Mouse (Mus musculus) c-Kit-negative CD71-positive TER-119-positive erythroid progenitor cells, embryonic 14.5 days (primary cell): Measurements from ENCODE around the gene Rubcnl.

Experiments
- DNase-seq: peaks from one replicate; pipeline ENCODE4 v3.0.0-alpha.2; 2013; ENCODE audit warnings: low read depth, low spot score

The Rubcnl gene

DNA sequence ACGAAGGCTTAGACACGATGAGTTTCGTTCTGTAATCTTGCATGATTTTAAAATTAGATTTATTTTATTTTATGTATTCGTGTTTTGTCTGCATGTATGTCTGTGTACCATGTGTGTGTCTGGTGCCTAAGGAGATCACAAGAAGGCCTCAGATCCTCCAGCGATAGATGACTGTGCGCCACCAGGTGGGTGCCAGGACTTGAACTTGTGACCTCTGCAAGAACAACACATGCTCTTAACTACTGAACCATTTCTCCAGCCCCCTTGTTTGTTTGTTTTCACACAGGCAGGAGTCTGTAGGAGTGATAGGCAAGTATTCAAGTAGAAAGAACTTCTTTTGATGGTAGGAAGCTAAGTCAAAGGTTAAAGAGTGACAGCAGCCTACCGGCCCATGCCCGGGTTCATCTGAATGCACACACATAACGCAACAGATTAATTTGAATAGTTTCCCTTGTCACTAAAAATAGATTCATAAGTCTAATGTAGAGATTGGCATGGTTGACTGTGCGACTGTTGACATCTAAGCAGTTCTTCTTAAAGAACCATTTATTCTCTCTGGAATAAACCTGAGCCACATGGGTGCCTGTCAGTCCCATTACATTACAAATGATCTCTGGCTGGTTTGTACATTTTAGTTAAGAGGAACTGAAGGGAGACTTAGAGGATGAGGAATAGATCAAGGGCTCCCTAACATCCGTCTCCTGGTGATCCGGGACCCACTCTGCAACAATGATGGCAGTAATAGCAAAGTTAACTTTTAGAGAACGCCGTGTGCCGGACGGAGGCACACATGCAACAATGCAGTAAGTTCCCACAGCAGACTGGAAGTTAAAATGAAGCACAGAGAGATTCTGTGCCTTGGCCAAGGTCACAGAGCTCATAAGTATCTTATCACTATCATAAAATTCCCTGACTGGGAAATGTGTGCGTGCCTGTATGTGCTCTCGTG is 2.3 kb downstream of the Rubcnl start:
- DNase-seq: no peak

DNA sequence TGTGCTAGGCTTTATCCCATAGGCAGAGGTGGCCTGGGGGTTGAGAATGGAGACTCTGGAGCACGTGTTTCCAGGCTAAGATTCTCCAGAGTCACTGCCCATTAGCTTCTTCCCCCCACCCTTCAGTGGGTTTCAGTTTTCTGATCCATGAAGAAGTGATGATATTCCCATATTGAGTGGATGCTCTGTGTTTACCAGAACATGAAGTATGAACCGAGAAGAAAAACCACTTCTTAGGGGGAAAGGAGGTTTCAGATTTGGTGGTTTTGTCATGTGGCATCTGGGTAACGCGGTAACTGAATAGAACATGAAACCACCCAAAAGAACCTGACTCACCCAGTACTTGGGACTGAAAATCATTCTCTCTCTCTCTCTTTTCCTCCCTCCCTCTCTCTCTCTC is 3.0 kb downstream of the Rubcnl start:
- no peak for DNase-seq

DNA sequence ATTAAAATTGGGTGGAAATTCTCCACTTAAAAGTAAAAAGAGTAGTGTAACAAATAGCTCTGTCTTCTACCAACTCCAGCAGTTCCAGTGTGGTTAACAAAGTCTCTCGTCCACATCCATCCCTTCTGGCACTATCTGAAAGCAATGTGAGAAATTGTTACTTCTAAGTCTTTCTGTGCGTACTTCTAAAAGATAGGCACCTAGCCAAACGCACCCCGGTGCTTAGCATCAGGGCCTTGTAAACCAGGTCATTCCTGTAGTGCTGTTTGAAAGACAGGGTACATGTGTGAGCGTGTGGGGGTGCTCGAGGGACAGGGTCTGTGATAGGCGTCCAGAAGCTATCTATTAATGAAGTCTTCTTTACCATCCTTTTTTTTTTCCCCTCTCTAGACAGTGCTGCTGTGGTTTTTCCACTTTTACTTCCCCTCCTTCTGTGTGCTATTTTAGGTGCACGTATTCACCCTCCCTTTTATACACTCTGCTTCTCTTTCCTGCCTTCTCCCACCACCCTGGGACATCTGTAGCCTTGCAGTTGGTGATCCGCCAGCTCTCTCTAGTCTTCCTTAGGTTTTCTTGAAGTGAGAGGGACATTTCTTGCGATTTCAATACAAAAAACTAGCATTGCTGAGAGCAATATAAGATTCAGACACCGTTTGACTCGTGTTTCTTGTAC is 4.9 kb downstream of the Rubcnl start:
- DNase-seq: no peak

DNA sequence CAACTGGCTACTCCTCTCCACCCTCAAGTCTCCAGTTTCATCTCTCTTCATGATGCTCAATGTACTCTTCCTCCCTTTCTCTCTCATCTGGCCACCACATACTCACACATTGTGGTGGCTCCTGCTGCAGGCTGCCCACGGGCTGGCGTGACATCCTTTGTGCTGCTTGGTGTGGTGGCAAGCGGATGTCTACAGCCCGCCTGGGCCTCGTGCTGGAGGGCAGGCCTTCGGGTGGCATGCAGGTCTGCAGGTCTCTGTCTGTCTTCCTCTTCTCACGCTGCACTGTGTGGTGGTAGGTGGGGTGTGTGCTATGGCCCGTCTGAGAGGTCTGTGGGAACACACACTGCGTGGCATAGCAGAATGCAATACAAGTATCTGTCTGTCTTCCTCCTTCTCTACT is 6.7 kb downstream of the Rubcnl start:
- no peak for DNase-seq

DNA sequence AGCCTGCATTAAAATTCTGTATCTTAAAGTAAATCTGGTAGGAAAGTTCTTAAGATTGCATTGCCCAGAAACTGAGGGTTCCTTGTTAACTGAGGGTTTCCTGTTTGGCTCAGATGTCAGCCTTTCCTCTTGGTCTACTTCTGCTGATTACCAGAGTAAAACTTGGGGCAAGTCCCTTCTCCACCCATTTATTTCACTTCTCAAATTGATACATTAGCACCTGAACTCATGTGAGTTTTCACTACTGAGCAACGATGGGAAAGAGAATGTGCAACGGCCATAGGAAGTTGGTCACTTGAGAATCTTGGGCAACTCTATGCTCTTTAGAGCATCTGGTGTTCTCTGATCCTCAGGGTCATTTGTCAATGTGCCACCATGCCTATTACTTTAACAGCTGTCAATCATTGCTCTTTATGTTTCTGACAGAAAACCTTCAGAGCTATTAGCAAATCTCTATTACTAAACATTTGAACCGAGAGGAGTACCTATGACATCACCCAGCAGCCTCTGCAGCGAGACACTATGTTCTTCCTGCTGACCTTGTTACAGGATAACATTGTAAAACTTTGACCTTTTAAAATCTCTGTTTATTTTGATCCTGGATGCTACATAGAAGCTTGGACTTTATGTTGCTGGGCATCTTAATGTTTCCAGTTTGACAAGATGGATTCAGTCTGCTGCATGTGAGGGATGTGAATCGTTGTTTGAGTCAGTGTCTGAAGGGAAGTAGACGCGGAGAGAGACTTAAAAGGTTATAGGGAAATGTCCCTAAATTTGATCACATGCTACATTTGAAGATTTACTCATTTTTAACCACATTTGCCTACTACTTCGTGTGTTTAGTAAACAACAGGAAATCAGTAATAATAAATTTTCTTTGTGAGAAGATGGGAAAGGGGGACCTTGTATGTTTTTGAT is 9.2 kb downstream of the Rubcnl start:
- no peak for DNase-seq

DNA sequence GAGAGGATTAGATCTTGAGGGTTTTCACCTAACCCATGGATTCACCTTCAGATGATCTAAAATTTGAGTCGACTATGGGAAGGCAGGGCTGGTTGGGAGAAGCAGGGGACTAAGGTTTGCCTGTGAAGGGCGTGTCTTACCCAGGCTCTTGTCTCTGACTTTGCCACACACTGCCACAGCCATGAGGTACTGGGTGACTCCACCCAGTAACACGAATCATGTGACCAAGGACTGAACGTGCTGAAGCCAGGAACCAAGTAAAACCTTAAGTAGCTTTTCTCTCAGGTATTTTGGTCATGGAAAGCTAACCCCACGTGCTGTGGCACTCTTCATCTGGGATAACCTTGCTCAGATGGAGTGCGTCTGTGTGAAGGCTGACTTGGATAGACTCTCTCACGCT is 14.9 kb downstream of the Rubcnl start:
- no peak for DNase-seq

DNA sequence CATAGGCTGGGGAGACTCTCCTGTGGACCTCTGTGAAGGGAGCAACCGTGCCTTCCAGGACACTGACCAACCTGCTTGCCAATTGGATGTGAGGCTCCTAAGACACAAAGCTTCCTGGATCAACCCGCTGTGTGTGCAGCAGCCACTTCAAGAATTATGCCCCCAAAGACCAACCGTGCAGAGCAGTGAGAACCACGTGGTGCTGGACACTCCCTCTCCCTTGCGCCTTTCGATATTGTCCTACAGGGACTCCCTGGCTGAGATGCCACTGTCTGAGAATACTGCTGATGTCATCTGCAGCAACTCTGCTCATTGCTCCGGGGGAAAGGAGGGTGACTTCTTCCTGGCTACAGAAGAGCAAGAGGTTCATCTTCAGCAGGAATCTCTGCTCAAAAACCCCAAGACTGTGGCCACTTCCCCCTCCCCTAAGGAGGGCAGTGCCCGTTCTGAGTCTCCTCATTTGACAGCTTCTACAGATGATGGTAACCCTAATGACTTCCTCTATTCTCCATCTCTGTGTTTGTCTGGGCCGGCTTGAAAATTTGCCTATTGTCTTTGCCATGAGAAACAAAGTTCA is 16.3 kb downstream of the Rubcnl start:
- no peak for DNase-seq

DNA sequence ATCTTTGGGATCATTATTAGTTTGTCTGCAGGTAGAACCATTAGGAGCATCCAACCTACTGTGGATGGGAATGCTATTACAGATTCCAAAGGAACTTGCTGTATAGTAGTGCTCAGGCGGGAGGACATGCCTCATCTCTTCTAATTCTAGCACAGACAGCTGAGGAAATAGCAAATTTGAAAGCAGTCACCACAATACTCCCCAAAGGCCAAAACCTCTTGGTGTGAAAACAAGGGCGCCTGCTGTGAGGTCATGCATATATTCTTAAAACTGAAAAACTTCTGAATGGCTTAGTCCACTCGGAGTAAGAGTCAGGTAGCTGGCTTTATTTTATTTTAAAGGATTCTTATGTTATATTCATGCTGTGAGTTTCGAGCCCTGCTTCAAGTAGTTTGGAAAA is 16.9 kb downstream of the Rubcnl start:
- no peak for DNase-seq

DNA sequence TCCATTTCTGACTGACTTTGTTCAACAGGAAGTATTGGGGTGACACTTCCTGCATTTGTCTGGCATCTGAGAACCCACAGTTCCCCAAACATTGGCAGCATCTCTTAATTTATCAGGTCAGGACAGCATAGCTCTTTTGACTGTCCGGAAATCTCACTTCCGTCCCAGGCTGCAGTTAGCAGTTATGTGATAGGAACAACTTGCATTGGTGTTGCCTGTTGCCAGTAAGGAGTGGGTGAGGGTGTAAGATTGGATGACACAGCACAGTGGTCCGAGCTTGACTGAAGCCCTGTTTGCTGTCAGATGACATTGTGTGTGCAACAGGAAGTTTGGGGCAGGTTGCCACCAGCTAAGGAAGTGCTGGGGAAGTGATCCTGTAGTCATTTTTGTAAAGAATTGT is 18.4 kb downstream of the Rubcnl start:
- no peak for DNase-seq

DNA sequence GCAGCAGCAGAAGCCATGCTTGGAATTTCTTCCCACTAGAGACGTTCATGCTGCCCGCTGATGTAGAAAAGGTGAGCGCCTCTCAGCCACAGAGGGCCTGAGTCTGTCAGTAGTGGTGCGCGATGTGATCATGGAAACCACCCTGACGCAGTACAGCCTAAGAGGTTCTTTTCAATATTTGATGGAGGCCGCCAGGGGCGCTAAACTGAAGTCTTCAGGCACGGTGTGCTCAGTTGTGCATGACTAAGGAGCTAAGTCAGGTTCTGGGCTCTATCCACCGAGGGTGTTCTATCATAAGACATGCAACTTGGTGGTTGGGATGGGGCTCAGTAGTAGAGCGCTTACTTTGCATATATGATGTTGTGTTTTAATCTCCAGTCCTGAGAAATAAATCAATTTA is 19.6 kb downstream of the Rubcnl start:
- no peak for DNase-seq

DNA sequence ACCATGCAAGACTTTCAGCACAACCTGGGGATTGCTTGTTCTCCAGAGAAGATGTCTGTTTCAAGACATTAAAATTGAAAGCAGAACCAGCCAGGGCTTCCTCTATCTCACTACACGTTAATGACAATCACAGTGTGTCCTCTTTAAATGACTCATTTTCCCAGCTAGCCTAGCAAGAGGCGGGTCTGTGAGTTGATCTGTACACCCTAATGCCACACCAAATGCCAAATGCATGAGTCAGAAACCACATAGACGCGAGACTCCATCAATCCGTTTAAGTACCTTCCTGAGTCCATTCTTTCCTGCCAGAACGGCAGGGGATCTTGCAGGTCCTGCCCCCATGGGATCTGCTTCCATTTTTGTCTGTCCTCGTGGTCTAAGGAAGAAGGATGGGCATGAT is 29.4 kb downstream of the Rubcnl start:
- no peak for DNase-seq

DNA sequence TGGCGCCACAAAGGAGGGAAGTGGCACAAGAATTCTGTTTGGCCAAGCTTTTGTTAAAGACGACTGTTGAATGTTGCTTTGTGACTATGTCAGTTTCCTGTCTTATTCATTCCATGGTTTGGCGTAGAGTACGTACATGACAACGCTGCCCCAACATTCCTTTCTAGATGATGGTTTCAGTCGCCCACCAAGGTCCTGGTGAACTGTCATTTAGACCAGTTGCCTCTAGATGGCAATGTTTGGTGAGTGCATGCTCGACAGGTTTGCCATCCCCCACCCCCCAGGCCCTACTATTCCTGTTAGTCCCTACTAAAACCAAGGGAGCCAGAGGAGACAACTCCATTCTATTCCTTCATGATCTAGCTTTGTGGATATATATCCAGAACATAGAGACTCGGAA is 36.6 kb downstream of the Rubcnl start:
- no peak for DNase-seq

DNA sequence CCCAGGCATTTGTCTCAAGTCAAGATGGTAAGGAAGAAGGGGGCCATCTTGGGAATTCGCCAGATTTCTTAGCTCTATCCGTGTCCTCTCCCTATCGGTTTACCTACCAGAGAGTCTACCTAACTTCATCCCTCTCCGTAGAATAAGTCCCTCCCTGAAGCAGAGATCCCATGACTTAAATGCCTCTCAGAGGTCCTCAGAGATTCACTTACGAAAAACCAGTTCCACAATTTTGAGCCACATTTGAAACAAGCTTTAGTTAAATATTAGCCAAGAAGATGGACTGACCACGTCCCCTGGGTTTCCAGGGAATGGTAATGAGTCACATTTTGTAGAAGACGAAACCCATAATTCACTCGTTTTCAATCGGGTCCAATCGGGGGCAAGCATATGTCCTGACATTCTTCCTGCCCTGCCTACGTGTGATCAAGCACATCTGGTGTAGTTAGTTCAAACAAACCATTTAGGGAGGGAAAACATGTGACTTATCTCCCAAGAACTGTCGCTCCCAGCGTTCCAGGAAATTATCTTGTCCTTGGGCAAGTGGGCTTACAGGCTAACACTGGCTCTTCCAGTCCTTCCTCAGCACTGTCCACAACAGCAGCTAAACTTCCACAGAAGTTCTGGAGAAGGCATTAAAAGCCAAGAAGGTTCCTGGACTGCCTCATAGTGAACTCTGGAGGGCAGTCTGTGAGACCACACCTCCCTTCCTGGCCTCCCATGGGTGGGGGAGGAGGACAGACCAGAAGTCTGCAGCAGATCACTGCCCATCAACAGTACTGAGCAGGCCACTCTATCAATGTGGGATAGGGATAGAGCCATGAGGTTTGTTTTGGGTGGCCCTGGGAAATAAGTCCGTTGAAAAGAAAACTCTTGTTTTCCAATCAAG is 38.9 kb downstream of the Rubcnl start:
- no peak for DNase-seq

DNA sequence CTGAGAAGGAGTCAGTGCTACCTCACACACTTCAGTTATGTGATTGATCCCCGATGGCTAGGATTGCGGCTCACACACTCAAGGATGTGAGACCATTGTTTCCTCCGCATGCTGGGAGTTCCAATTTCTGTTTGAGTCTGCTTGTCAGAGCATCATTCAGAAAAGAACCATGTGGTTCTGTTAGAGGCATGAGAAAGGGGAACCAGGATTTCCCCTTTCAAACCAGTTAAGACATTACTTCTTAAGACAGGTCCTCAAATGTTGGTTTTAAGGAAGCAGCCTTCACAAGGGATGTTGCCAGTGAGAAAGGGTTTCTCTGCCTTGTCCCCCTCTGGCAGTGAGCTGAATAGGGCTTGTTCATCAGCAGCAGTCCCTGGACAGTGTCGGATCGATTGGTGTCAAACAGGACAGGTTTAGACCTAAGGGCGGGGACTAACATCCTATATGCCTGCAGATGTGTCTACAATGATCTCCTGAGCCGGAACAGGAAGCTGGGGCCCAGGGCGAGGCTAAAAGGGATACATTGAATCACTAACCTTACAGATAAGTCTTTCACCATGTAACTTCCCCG is 41.1 kb downstream of the Rubcnl start:
- DNase-seq: no peak

DNA sequence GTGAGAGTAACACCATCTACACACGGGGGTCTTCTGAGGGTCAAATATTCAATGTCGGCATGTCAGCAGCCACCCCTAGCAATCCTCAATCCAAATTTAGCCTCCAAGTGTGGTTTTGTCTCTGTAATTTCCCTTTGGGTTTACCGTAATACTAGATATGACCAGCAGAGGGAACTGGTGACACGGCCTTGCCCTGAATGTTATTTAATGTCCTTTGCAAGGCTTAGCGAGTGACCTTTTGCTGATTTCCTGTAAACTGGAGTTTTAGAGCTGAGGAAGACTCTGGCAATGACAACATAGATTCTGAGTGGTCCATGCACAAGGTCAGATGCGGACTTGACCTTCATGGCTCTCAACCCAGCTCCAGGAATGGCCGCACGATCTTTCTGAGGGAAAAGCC is 44.7 kb downstream of the Rubcnl start:
- peak; percentile 1 for DNase-seq

DNA sequence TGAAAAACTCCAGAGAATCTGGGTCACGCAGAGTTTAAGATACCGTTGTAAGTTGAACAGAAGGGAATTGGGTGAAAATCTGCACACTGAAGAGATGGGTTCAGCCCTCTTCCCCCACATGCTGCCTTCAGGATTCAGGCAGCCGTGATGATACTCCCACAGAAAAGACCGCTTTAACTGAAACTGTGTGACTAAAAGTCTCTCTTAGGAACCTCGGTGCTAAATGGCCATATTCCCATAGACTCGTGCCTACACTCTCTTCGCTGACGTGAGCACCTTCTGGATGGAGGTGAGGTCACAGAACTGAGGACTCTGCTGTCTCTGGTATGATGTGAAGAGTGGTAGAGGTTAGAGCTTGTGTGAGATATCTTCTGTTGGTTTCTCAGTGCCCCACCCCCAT is 48.1 kb downstream of the Rubcnl start:
- no peak for DNase-seq

DNA sequence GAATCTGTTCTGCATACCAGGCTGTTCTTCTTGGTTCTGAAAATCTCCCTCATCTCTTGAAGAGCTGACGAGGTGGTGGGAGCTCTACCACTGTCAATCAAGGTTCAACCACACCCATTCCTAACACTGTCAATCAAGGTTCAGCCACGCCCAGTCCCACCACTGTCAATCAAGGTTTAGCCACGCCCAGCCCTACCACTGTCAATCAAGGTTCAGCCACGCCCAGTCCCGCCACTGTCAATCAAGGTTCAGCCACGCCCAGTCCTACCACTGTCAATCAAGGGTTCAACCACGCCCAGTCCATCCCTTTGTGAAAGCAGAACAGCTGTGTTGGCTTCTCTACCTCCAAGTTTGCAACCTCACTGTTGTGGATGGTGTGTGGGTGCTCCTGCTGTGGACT is 48.7 kb downstream of the Rubcnl start:
- peak; percentile 5 for DNase-seq

DNA sequence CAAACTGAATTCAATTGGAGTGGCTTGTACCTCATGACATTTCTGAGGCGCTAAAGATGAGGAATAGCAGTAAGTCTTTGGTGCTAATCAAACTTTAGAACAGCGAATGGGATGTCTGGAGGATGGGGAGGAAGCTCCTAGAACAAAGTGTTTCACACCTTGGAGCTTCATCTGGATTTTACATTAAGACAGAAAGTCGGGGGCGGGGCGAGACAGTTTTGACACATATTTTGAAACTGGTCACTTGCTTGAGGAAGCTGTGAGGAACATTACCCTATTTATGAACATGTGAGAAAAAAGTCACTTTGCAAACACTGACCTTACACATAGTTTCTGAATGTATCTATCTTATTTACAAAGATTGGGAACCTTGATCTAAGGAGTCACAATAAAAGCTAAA is 49.4 kb downstream of the Rubcnl start:
- no peak for DNase-seq

DNA sequence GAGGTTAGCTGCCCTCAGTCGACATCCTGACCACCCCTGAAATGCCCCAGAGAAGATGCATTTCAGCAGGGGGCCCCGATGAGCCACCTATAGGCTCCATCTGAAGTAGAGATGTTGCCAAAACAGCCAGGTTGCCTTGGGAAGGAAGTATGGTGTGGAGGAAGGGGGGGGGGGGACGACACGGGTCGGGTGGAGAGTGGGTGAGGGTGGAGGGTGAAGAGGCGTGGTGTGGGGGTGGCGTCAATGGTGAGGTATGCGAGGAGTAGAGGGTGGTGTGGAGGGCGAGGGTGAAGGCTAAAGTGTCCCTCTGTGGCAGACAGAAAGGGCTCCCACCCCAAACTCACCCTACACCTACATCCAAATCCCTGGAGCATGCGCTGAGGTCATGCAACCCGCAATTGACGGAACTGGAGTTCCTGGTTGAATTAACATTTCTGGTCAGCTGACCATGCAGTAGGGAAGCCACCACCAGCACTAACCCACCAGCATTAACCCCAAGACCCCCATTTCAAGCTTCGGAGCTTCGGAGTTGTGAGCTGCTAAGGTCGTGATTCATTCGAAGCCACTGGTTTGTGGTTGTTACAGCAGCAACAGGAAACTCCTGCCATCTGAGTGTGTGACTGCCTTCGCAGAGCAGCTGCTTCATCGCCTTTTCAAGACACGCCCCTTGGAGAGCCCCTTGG is 52.7 kb downstream of the Rubcnl start:
- DNase-seq: no peak
